Mouse (Mus musculus) neural tube, embryonic 13.5 days (tissue): ENCODE measurements at regions not wholly inside any gene's neighbourhood (a gene's known extent, or its start where the extent isn't known, plus 50 kb on each side); places are given as distances from the start of the nearest gene placed in this dataset.

Source experiments
- ATAC-seq: fragments of 200-750 bp; cut with Nextera tagmentation; 2 replicates; pipeline ENCODE4 v1.8.0; 2017; ENCODE audit warnings: low read depth, mild to moderate bottlenecking, moderate TSS enrichment, moderate library complexity
- H3K27ac ChIP-seq: fragments of 300-500 bp; sonication (generic); replicated peaks from 2 replicates; pipeline ENCODE4 v1.5.1; 2015; ENCODE audit warnings: moderate library complexity, mild to moderate bottlenecking, inconsistent platforms
- H3K27me3 ChIP-seq: fragments of 300-500 bp; sonication (generic); 2 replicates; pipeline ENCODE4 v1.6.1; 2015; ENCODE audit warnings: mild to moderate bottlenecking, inconsistent platforms
- H3K36me3 ChIP-seq: fragments of 300-500 bp; sonication (generic); 2 replicates; pipeline ENCODE4 v1.6.1; 2015; ENCODE audit warnings: mild to moderate bottlenecking, inconsistent platforms
- H3K4me1 ChIP-seq: fragments of 300-500 bp; sonication (generic); replicated peaks from 2 replicates; pipeline ENCODE4 v1.6.1; 2015; ENCODE audit warnings: inconsistent platforms
- H3K4me2 ChIP-seq: fragments of 300-500 bp; sonication (generic); 2 replicates; pipeline ENCODE4 v1.6.1; 2015; ENCODE audit warnings: inconsistent platforms, mild to moderate bottlenecking, moderate library complexity
- H3K4me3 ChIP-seq: fragments of 300-500 bp; sonication (generic); 2 replicates; pipeline ENCODE4 v1.5.1; 2015; ENCODE audit warnings: mild to moderate bottlenecking, inconsistent platforms
- H3K9ac ChIP-seq: fragments of 300-500 bp; sonication (generic); 2 replicates; pipeline ENCODE4 v1.6.1; 2015; ENCODE audit warnings: moderate library complexity, mild to moderate bottlenecking, inconsistent platforms
- H3K9me3 ChIP-seq: fragments of 300-500 bp; sonication (generic); 2 replicates; pipeline ENCODE4 v1.6.1; 2016; ENCODE audit warnings: inconsistent platforms
- WGBS: fragments of 180-500 bp; shearing (Covaris S2); methylation state at CpG from one replicate; pipeline ENCODE4 v1.1.7; 2015; 5-methylcytosine and 5-hydroxymethylcytosine counted together

DNA sequence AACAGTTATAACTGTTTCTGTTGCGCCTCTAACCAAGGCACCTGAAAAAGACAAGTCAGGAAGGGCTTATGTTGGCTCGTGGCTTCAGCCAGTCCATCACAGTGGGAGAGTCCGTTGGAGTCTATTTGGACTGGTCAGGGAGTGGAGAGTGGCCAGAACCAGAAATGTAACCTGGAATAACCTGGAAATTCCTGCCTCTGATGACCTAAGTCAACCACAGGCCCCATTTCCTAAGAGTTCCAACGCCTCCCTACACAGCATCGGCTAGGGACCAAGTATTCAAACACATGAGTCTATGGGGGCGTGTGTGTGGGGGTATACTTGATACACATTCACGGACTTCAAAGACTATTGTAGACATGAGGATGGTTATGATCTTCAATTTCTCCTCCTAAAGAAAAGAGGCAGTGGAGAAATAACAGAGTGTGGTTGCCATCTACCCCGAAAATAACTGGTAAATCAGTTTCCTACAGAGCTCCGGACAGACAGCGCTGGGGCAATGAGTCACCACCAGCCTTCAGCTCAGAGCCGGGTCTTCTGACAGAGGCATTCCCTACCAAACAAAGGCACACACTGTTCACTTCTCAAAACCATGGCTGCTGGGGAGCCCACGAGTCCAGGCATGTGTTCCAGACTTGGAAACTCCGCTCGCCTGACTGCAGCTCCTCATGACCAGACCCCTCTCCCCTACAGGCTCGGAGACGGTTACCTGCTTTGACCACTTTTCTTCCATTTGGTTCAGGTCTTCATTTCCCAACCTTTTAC lies 167.0 kb upstream of the Irx5 start:
- Histone ChIP-seq H3K4me1 (no peaks in the 10 kb centered on the region), H3K9me3 (peaks cover 2% of the 10 kb centered on the region; the same call in 1 of the 2 replicates), H3K9ac (no peak overlapping the region), H3K36me3 (no peaks in the 10 kb centered on the region), H3K4me3 (no peak overlapping the region), H3K4me2 (no peak overlapping the region), H3K27ac (no peak overlapping the region), H3K27me3 (no peaks in the 10 kb centered on the region; the same call in 1 of the 2 replicates)
- no peak for ATAC-seq
- WGBS: 88% methylated on average over 16 of the region's 16 CpGs

DNA sequence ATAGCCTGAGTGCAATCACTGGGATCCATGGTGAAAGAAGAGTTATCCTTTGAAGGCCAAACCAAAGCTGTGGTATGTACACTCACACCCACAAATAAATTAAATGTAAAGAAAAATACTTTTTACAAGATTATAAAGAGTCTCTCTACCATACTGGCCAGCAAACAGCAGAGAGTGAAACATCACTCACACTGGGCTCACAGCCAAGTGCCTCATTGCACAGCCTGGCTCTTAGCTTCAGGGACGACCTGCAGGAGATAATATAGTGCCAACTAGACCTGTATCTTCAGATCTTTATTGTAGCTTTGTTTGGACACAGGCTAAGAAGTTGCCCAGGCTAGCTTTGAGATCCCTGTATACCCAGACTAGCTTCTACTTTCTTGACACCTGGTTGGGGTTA lies 174.1 kb upstream of the Irx5 start:
- no peak overlapping the region for H3K9ac ChIP-seq
- H3K4me2 ChIP-seq: no peak overlapping the region
- ATAC-seq: no peak
- H3K4me1 ChIP-seq: no peaks in the 10 kb centered on the region; the same call in 1 of the 2 replicates
- no peaks in the 10 kb centered on the region for H3K27me3 ChIP-seq
- no peaks in the 10 kb centered on the region for H3K36me3 ChIP-seq
- 26% methylated on average over 1 of the region's 1 CpGs for WGBS
- no peak overlapping the region for H3K4me3 ChIP-seq
- H3K9me3 ChIP-seq: no peaks in the 10 kb centered on the region
- no peak overlapping the region for H3K27ac ChIP-seq

DNA sequence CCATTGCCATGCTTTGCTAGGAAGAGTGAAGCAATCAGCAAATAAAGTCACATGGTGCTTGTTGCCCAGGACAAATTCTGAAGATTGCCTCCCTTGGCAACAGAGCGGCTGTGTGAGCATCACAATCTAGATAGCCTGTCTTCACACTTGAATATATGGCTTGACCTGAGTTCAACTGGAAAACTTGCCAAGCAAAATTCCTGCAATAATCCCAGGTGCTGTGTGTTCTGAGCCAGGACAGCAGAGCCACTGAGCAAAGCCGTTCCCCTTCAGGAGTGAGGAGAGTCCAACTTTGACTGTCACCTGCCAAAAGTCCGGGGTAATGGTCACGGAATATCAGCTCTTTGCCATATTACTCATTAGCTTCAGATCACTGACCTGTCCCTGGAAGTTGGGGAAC lies 176.8 kb upstream of the Irx5 start:
- Histone ChIP-seq H3K9me3 (no peaks in the 10 kb centered on the region), H3K27me3 (no peaks in the 10 kb centered on the region), H3K9ac (no peak overlapping the region), H3K4me2 (no peak overlapping the region), H3K4me1 (peaks cover 7% of the 10 kb centered on the region; the same call in 1 of the 2 replicates), H3K4me3 (no peak overlapping the region), H3K27ac (no peak overlapping the region), H3K36me3 (no peaks in the 10 kb centered on the region)
- 83% methylated on average over 4 of the region's 4 CpGs for WGBS
- no peak for ATAC-seq

- 55% methylated on average over 2 of the region's 2 CpGs for WGBS
- Histone ChIP-seq H3K27ac (no peak overlapping the region), H3K9ac (no peak overlapping the region)
These were observed 178.1 kb upstream of the Irx5 start for GRCm38 (mm10) chr8:92179327-92179726.

DNA sequence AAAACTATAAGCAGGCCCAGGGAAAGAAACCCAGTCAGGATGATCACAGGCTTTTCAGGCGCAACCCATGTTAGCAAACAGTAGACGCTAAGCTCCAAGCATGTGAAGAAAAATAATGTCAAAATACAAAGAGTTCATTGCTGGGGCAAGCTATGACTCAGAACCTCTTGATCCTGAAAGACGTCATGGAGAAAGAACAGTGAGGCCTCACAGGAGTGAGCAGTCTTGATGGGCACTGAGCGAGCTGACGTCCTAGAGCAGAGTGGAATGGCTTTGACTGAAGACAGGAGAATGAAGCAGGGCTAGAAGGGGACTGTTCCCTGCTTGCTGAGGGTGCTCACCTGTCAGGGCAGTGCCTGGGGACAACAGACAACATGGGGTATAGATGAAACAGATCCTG lies 181.3 kb upstream of the Irx5 start:
- Histone ChIP-seq H3K4me1 (peaks cover 11% of the 10 kb centered on the region; the same call in 1 of the 2 replicates), H3K9me3 (no peaks in the 10 kb centered on the region), H3K4me2 (no peak overlapping the region), H3K9ac (no peak overlapping the region), H3K27ac (no peak overlapping the region), H3K36me3 (no peaks in the 10 kb centered on the region), H3K4me3 (no peak overlapping the region), H3K27me3 (no peaks in the 10 kb centered on the region)
- 81% methylated on average over 5 of the region's 5 CpGs for WGBS
- ATAC-seq: no peak

More at GRCm38 (mm10) chr8:92179327-92179726, 178.1 kb upstream of the Irx5 start:
- H3K4me1 ChIP-seq: peaks cover 7% of the 10 kb centered on the region; the same call in 1 of the 2 replicates
- no peak for ATAC-seq
- H3K36me3 ChIP-seq: no peaks in the 10 kb centered on the region
- no peak overlapping the region for H3K4me2 ChIP-seq
- no peak overlapping the region for H3K4me3 ChIP-seq
- H3K9me3 ChIP-seq: no peaks in the 10 kb centered on the region
- H3K27me3 ChIP-seq: no peaks in the 10 kb centered on the region

DNA sequence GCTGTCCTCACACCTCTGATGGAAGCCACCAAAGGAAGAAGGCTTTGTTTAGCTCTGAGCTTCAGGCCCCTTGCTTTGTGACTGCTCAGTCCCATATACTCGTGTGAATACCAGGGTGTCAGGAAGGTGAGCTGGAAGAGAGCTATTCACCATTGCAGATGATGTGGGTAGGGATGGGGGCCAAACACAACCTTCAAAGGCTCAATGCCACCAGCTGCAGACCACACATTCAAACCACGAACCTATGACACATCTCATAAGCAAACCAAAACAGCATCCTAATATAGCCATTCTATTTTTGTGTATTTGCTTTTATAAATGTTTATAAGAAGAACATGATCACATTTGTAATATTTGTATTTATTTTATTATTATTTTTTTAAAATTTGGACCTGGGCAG lies 183.3 kb upstream of the Irx5 start:
- 68% methylated on average over 2 of the region's 2 CpGs for WGBS
- Histone ChIP-seq H3K4me2 (no peak overlapping the region), H3K27ac (no peak overlapping the region), H3K36me3 (no peaks in the 10 kb centered on the region), H3K4me3 (no peak overlapping the region), H3K27me3 (no peaks in the 10 kb centered on the region), H3K4me1 (peaks cover 11% of the 10 kb centered on the region; the same call in 1 of the 2 replicates), H3K9ac (no peak overlapping the region), H3K9me3 (no peaks in the 10 kb centered on the region)
- ATAC-seq: no peak

DNA sequence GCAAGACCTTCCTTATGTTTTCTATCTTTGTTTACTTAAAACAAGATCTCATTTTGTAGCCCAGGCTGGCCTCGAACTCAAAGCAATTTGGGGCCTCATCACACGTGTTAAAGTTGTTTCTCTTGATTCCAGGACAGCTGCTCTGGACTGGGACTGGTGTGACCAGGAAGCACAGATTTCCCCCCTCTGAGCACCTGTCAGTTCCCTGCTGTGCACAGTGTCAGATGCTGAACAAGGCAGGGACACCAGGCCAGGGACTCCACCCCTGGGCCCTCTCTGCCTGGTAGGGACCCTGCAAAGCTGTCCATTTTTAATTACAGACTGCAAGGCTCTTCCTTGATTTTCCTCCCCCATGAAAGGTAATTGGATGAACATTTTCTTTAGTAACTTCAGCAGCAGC lies 185.8 kb upstream of the Irx5 start:
- WGBS: 67% methylated on average over 2 of the region's 2 CpGs
- Histone ChIP-seq H3K27me3 (peaks cover 2% of the 10 kb centered on the region; the same call in 1 of the 2 replicates), H3K9me3 (no peaks in the 10 kb centered on the region), H3K4me1 (peaks cover 16% of the 10 kb centered on the region), H3K9ac (no peak overlapping the region), H3K27ac (no peak overlapping the region), H3K36me3 (no peaks in the 10 kb centered on the region), H3K4me3 (no peak overlapping the region), H3K4me2 (no peak overlapping the region)
- no peak for ATAC-seq

- H3K4me3 ChIP-seq: no peak overlapping the region
- WGBS: 7% methylated on average over 4 of the region's 4 CpGs
- no peak overlapping the region for H3K27ac ChIP-seq
These were observed 190.1 kb upstream of the Irx5 start for GRCm38 (mm10) chr8:92167340-92167783.

GRCm38 (mm10) chr8:92165306-92165705 lies 192.1 kb upstream of the Irx5 start:
- ATAC-seq: no peak
- Histone ChIP-seq H3K9me3 (no peaks in the 10 kb centered on the region), H3K27me3 (peaks cover 2% of the 10 kb centered on the region), H3K4me2 (no peak overlapping the region), H3K36me3 (no peaks in the 10 kb centered on the region), H3K9ac (no peak overlapping the region), H3K4me1 (peaks cover 13% of the 10 kb centered on the region), H3K27ac (no peak overlapping the region), H3K4me3 (no peak overlapping the region)
- 79% methylated on average over 6 of the region's 6 CpGs for WGBS

More at GRCm38 (mm10) chr8:92167340-92167783, 190.1 kb upstream of the Irx5 start:
- Histone ChIP-seq H3K4me2 (no peak overlapping the region), H3K36me3 (no peaks in the 10 kb centered on the region), H3K4me1 (peaks cover 17% of the 10 kb centered on the region), H3K27me3 (peaks cover 2% of the 10 kb centered on the region), H3K9ac (no peak overlapping the region), H3K9me3 (no peaks in the 10 kb centered on the region)
- no peak for ATAC-seq

DNA sequence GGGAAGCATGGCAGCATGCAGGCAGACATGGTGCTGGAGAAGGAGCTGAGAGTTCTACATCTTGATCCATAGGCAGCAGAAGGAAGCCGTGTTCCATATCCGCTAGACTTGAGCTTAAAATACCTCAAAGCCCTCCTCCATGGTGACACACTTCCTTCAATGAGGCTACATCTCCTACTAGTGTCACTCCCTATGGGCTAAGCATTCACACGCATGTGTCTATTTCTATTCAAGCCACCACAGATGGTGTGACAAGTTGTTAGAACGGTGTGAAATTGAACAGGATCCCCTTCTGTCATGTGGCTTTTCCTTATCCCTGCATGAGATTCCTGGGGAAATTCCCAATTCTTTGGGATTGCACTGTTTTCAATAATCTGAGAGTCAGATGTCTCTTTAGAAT lies 192.9 kb upstream of the Irx5 start:
- Histone ChIP-seq H3K4me1 (peaks cover 13% of the 10 kb centered on the region), H3K27me3 (peaks cover 6% of the 10 kb centered on the region), H3K9me3 (no peaks in the 10 kb centered on the region), H3K9ac (no peak overlapping the region), H3K36me3 (no peaks in the 10 kb centered on the region), H3K4me3 (no peak overlapping the region), H3K4me2 (no peak overlapping the region), H3K27ac (no peak overlapping the region)
- no peak for ATAC-seq
- WGBS: 96% methylated on average over 4 of the region's 4 CpGs

- H3K9me3 ChIP-seq: no peaks in the 10 kb centered on the region
- H3K9ac ChIP-seq: no peak overlapping the region
- no peaks in the 10 kb centered on the region for H3K36me3 ChIP-seq
- WGBS: 37% methylated on average over 2 of the region's 2 CpGs
- H3K4me3 ChIP-seq: no peak overlapping the region
- H3K27me3 ChIP-seq: peaks cover 17% of the 10 kb centered on the region
- ATAC-seq: no peak
- peaks cover 8% of the 10 kb centered on the region for H3K4me1 ChIP-seq
- no peak overlapping the region for H3K4me2 ChIP-seq
- H3K27ac ChIP-seq: no peak overlapping the region
These were observed 196.4 kb upstream of the Irx5 start for GRCm38 (mm10) chr8:92161002-92161401.

DNA sequence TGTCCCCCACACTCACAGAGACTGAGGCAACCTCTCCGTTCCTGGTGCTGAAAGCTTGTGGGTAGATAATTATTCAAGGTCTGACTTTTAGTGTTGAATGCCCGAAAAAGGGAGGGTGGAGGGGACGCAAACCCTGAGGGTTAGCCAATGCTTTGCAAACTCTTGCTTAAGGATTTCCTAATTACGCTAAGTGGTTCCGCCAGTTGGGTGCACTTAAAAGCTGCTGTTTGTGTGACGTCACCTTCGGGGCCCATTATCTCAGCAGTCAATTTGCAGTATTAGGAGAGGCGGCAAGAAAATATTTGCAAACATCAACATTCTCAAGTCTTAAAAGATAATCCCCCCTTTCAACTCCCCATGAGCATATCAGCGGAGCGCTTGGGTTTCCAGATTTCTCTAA lies 199.2 kb upstream of the Irx5 start:
- Histone ChIP-seq H3K4me1 (peaks cover 8% of the 10 kb centered on the region), H3K36me3 (no peaks in the 10 kb centered on the region), H3K9me3 (no peaks in the 10 kb centered on the region), H3K27me3 (peaks cover 25% of the 10 kb centered on the region), H3K4me2 (no peak overlapping the region), H3K9ac (no peak overlapping the region), H3K4me3 (no peak overlapping the region), H3K27ac (no peak overlapping the region)
- ATAC-seq: no peak
- 38% methylated on average over 10 of the region's 10 CpGs for WGBS

DNA sequence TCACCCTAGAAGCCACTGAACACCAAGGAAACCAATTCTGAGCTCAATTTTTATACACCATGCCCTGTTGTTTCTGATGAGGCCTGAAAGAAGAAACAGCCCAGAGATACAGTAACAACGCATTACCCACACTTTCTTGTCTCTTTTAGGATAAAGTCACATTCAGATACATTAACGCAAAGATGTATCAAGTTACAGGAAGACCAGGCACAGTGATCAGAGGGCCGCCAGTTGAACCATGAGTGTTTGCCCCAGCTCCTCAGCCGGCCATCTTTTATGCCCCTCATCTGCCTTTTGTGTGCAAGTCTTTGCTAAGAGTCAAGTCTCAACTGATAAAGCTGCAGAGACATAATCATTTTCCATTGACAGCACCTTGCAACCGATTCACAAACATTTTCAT lies 204.9 kb upstream of the Irx5 start:
- H3K27ac ChIP-seq: no peak overlapping the region
- no peak overlapping the region for H3K4me3 ChIP-seq
- no peaks in the 10 kb centered on the region for H3K4me1 ChIP-seq
- no peak overlapping the region for H3K4me2 ChIP-seq
- no peak overlapping the region for H3K9ac ChIP-seq
- whole genome bisulfite sequencing: 77% methylated on average over 5 of the region's 5 CpGs
- no peak for ATAC-seq
- H3K36me3 ChIP-seq: no peaks in the 10 kb centered on the region
- H3K27me3 ChIP-seq: peaks cover 19% of the 10 kb centered on the region
- no peaks in the 10 kb centered on the region for H3K9me3 ChIP-seq
